Mouse (Mus musculus): ENCODE data around the gene Cntn5. TPM values are rescaled to one million over a fixed set of nuclear protein-coding genes. Genes with fewer than 3 reads are reported as not detected.

Gene Cntn5
- polyA plus RNA-seq, 1 experiment from 2014 or later, result not detected

DNA sequence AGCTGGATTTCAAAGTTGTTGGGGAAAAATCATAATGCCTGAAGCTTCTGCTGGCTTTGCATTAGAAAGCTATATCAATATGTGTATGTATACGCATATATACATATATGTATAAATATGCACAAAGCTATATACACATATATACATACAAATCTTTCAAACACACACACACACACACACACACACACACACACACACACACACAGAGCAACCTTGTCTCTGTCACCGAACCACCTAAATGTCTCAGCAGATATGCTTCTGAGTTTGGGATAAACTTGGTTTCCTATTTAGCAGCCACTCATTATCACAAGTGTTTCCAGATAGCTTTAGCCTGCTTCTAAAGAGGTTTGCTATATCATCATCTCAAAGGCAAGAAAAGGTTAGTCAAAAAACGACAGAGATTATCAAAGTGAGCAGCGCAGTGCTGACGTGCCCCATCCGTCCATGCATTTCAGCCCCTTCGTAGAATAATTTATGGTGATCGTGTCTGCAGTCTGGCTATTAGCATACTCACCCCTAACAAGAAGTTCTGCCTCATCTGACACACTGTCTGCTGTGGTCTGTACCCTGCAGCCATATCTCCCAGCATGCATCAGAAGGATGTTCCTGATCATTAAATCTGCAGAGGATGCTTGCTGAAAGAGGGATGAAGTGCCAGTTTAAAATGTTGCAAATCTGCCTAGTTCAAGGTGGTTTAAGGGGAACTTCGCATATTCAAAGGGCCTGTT, 1123.3 kb downstream of the Cntn5 start:
- 80% methylated on average over 9 of the region's 9 CpGs for WGBS (ENCODE audit: missing documents)

DNA sequence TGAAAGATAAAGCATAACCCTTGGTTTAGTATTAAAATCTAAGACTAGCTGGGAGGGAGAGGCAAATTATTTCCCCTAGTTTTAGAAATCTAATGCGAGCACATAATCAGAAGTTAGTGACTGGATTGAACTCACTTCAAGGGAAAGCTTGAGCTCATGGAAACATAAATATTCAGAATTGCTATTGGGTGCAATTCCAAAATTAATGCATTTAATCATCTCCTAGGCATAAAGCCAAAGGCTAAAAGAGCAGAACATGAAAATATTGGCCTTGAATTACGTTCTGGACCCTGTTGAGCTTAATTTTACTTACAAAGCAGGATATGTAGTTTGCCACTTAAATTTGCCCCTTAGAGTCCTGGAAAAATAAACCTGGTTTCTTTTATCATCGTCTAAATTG, 1124.9 kb downstream of the Cntn5 start:
- Histone ChIP-seq H3K4me3 (ENCODE audit: inconsistent target) (no peak overlapping the region), H3K79me2 (ENCODE audit: inconsistent target) (no peaks in the 10 kb centered on the region), H3K27ac (no peak overlapping the region), H3K36me3 (ENCODE audit: inconsistent target) (no peaks in the 10 kb centered on the region)
- 69% methylated on average over 3 of the region's 3 CpGs for WGBS (ENCODE audit: missing documents)

More for the DNA sequence above, 1123.3 kb downstream of the Cntn5 start:
- no peak overlapping the region for H3K27ac ChIP-seq
- no peaks in the 10 kb centered on the region for H3K36me3 ChIP-seq (ENCODE audit: inconsistent target)
- no peaks in the 10 kb centered on the region for H3K79me2 ChIP-seq (ENCODE audit: inconsistent target)
- no peak overlapping the region for H3K4me3 ChIP-seq (ENCODE audit: inconsistent target)

DNA sequence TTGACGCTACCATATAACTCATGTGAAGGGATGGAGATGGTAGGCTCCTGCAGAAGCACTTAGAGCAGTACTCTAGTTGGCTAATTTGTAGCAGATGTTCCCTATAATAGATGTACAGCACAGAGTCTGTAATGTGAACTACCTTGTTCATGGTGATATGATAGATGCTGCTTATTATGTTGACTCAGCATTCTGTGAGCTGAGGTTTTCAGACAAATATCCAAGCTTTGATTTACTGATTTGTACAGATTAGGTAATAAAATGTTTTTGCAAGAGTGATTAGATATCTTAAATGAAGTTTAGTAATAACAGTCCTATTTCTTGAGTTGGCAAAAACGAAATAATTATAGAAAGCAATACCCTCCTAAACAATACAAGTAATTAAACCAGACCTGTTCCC, 1133.8 kb downstream of the Cntn5 start:
- Histone ChIP-seq H3K79me2 (ENCODE audit: inconsistent target) (no peaks in the 10 kb centered on the region), H3K36me3 (ENCODE audit: inconsistent target) (no peaks in the 10 kb centered on the region), H3K4me3 (ENCODE audit: inconsistent target) (no peak overlapping the region), H3K27ac (no peak overlapping the region)
- 95% methylated on average over 2 of the region's 2 CpGs for WGBS (ENCODE audit: missing documents)

DNA sequence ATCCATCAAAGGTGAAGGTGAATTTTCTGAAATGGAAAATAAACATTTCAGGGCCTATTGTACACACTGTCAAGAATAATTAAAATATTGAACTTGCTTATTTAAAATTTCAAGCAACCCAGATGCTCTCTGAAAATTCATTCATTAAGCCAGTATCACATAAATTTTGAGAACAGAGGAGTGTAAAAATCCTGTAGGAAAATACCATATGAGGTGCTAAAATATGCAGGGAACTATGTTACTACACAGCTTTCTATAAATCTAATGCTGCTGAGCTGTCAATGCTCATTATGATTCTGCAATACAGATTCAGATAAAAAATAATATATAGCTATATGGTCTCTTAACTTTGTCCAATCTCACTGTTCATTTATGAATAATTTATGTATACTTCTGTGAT, 1134.9 kb downstream of the Cntn5 start:
- Histone ChIP-seq H3K36me3 (ENCODE audit: inconsistent target) (no peaks in the 10 kb centered on the region), H3K79me2 (ENCODE audit: inconsistent target) (no peaks in the 10 kb centered on the region), H3K4me3 (ENCODE audit: inconsistent target) (no peak overlapping the region), H3K27ac (no peak overlapping the region)

DNA sequence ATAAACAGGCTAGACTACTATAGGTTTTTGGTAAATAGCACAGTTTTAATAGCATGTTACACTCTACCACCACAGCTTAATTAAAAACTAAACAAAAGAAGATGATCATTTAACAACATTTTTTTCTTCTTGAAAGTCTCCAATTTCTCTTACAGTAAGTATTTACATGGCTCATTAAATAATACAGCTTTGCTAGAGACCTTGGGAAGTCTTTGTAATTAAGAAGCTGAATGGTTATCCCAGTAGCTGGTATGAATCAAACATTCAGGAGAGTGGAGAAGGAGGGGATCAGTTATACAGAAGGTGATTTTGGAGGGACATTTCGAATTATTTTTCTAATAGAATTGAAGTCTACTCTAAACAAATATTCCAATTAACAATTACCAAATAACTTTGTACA, 1186.4 kb downstream of the Cntn5 start:
- H3K4me3 ChIP-seq (ENCODE audit: inconsistent target), result no peak overlapping the region
- no peaks in the 10 kb centered on the region for H3K79me2 ChIP-seq (ENCODE audit: inconsistent target)
- no peaks in the 10 kb centered on the region for H3K36me3 ChIP-seq (ENCODE audit: inconsistent target)
- 80% methylated on average over 1 of the region's 1 CpGs for WGBS (ENCODE audit: missing documents)
- H3K27ac ChIP-seq, result no peak overlapping the region

DNA sequence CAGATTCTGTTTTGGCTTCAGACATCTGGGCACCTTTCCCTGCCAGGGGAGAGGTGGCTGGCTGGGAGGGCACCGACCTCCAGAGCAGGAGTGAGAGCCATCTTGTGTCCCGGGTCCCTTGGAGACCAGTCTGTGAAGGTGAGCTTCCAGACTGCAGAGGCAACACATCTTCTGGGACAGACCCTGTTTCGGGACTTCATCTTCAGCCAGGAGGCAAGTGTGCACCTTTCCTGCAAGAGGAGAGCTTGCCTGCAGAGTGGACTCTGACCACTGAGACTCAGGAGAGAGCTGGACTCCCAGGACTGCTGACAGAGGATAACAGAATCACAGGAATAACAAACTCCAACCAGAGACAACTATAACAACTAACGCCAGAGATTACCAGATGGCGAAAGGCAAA, 1195.9 kb downstream of the Cntn5 start:
- 82% methylated on average over 5 of the region's 5 CpGs for WGBS (ENCODE audit: missing documents)
- no peak overlapping the region for H3K27ac ChIP-seq
- H3K4me3 ChIP-seq (ENCODE audit: inconsistent target), result no peak overlapping the region
- no peaks in the 10 kb centered on the region for H3K36me3 ChIP-seq (ENCODE audit: inconsistent target)
- H3K79me2 ChIP-seq (ENCODE audit: inconsistent target), result no peaks in the 10 kb centered on the region

DNA sequence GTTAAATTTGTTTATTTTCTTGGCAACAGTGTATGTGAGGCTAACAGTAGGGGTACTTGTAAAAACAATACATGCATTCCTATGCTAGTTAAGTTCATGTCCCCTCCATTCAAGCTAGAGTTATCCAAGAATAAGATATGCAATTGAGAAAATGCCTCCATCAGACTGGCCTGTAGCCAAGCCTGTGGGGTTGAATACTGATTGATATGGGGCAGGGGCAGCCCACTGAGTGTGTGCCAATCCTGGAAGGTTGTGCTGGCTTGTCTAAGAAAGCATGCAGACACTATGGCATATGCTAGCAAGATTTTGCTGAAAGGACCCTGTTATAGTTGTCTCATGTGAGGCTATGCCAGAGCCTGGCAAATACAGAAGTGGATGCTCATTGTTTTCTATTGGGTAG, 1196.8 kb downstream of the Cntn5 start:
- no peak overlapping the region for H3K27ac ChIP-seq
- H3K79me2 ChIP-seq (ENCODE audit: inconsistent target), result no peaks in the 10 kb centered on the region
- no peak overlapping the region for H3K4me3 ChIP-seq (ENCODE audit: inconsistent target)
- H3K36me3 ChIP-seq (ENCODE audit: inconsistent target), result no peaks in the 10 kb centered on the region

DNA sequence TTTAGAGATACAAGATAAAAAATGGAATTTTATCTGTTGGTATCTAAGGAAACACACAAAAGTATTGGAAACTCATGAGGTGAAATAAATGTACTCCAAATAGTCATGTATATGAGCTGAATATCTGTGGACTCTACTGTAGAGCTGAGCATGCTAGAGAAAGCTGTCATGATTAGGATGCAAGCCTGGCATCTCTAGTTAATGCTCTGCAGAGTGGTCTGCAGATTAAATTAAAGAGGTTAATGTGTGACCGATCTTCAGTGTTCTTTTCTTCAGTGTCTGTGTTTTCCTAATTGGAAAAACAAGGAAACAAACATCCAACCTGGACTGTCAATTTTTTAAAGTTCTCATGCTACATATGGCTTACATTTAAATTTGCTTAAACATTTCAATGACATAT, 1199.4 kb downstream of the Cntn5 start:
- H3K4me3 ChIP-seq (ENCODE audit: inconsistent target), result no peak overlapping the region
- H3K79me2 ChIP-seq (ENCODE audit: inconsistent target), result no peaks in the 10 kb centered on the region
- no peak overlapping the region for H3K27ac ChIP-seq
- no peaks in the 10 kb centered on the region for H3K36me3 ChIP-seq (ENCODE audit: inconsistent target)
- WGBS (ENCODE audit: missing documents), result 83% methylated on average over 1 of the region's 1 CpGs

DNA sequence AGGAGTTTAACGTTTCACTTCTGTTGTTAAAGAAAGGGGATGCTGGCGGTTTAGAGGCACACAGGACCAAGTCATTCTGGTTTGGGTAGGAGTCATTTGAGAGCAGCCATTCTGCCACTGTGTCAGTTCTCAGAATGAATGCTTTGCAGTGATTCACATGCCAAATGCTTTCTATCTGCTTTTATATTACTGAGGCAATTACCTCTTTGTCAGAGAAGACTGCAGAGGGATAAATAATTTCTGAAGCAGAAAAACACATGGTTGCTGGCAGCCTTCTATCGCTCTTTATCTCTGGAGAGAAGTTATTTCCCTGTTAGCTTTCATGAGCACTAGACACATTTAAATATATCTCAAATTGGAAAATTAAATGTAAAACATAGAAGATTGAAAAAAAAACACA, 1207.9 kb downstream of the Cntn5 start:
- Histone ChIP-seq H3K4me3 (ENCODE audit: inconsistent target) (no peak overlapping the region), H3K27ac (no peak overlapping the region), H3K36me3 (ENCODE audit: inconsistent target) (no peaks in the 10 kb centered on the region), H3K79me2 (ENCODE audit: inconsistent target) (no peaks in the 10 kb centered on the region)
- WGBS (ENCODE audit: missing documents), result 77% methylated on average over 3 of the region's 3 CpGs

DNA sequence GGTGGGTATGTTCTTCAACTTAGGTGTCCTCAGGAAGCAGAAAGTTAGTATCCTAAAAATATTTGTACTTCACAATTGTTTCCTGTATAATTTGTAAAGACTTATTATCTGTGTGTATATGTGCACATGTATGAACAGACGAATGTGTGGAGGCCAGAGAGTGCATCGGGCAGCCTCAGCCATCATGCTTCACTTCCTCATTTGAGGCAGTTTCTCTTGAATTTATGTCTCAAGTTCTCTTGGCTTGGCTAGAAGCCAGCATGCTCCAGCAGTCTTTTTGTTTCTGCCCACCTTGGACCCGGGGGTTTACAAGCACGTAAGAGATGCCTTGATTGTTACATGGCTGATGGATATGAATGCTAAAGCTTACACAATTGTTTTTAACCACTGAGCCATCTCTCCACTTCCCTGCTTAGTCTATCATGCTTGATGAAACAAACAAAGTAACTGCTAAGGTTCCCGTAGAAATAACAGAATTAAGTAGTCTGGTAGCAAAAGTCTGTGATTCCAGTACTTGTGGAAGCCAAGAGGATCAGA, 1222.2 kb downstream of the Cntn5 start:
- 18% methylated on average over 5 of the region's 5 CpGs for WGBS (ENCODE audit: missing documents)
- H3K4me3 ChIP-seq (ENCODE audit: inconsistent target), result no peak overlapping the region
- H3K79me2 ChIP-seq (ENCODE audit: inconsistent target), result no peaks in the 10 kb centered on the region
- H3K27ac ChIP-seq, result no peak overlapping the region
- no peaks in the 10 kb centered on the region for H3K36me3 ChIP-seq (ENCODE audit: inconsistent target)

DNA sequence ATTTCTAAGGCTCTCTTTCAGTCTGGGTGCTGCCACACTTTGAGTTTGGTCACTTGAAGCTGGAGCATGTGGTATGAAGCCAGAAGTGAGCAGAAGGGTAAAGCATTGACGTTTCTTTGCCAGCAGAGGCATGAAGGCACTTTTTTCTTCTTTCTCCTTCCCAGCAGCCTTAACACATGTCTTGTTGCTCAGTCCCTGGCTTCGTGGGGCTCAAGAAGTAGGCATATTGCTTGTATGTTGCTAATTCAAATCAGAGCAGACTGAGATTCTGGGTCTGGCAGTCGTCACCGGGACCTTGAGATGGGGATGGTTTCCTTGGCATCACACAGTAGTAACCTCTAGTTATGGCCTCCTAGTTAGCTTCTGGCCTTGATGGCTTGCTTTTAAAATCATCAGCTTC, 1228.5 kb downstream of the Cntn5 start:
- Histone ChIP-seq H3K4me3 (ENCODE audit: inconsistent target) (no peak overlapping the region), H3K79me2 (ENCODE audit: inconsistent target) (no peaks in the 10 kb centered on the region), H3K36me3 (ENCODE audit: inconsistent target) (no peaks in the 10 kb centered on the region), H3K27ac (no peak overlapping the region)
- WGBS (ENCODE audit: missing documents), result 70% methylated on average over 4 of the region's 4 CpGs

DNA sequence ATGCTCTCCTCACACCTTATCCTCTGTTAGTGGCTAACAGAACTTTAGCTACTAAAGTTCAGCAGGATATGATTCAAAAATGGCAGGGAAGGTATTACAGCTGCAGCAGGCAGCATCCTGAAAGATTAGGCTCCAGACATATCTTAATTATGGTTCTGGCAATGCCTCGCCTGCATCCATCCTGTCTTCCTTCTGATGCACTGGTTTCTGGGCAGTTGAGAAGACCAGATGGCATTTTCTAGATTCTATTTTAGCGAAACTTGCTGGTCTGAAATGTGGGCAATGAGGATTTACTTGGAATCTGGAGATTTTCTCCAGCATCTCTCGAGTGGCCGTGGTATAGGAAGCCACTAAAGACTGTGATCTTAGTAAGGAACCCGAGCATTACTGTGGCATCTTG, 1230.0 kb downstream of the Cntn5 start:
- WGBS (ENCODE audit: missing documents), result 88% methylated on average over 5 of the region's 5 CpGs
- Histone ChIP-seq H3K79me2 (ENCODE audit: inconsistent target) (no peaks in the 10 kb centered on the region), H3K27ac (no peak overlapping the region), H3K36me3 (ENCODE audit: inconsistent target) (no peaks in the 10 kb centered on the region), H3K4me3 (ENCODE audit: inconsistent target) (no peak overlapping the region)

DNA sequence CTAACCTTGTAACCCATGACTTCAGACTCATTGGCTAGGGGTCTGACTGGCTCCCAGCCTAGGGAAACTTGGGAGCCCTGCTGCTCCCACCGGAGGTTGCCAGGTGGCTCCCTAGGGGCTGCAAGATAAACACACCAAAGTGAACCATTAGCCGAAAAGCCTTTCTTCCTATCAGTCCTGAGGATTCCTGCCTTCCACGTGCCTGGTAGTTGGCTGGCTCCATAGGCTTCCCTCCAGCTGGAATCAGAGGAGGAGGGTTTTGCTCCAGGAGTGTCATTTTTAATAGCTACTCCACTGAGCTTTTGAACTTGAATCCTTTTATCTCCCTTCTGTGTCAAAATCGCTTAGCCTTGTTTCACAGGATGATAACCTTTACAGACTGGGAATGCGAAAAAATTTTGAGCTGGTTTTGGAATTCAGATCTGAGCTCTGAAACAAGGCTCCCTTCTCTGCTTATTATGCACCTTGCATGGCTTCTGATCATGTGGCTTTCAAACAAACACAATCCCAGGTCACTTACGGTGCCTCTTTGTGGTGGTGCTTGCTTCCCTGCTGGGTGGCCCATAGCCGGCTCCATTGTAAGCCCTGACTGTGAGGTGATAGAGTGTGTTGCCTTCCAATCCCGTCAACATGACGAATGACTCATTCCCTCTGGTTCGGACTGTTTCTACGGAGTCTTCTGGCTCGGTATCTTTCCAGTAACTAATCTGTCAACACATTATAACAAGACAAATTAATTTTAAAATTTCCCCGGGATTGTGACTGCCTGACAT, 1231.1 kb downstream of the Cntn5 start:
- WGBS (ENCODE audit: missing documents), result 37% methylated on average over 13 of the region's 13 CpGs
- Histone ChIP-seq H3K36me3 (ENCODE audit: inconsistent target) (no peaks in the 10 kb centered on the region), H3K79me2 (ENCODE audit: inconsistent target) (no peaks in the 10 kb centered on the region), H3K4me3 (ENCODE audit: inconsistent target) (no peak overlapping the region), H3K27ac (no peak overlapping the region)

DNA sequence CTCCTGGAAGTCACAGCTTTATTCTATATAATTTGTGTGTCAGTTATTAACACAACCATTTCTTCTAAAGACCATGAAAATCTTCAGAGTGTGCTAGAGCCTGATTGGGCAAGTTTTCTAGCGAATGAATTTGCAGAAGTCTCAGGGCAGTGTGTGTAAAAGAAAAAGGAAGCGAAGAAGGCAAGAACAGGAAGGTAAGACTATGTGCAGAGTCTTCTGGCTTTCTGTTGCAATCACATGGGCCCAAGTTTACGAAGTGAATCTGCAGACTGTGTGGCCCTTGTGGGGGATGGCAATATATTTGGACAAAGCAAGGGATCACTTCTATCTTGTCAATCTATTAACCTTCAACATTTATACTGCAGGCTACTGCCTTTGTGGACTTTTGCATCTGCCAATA, 1251.1 kb downstream of the Cntn5 start:
- no peak overlapping the region for H3K27ac ChIP-seq
- H3K79me2 ChIP-seq (ENCODE audit: inconsistent target), result no peaks in the 10 kb centered on the region
- H3K4me3 ChIP-seq (ENCODE audit: inconsistent target), result no peak overlapping the region
- H3K36me3 ChIP-seq (ENCODE audit: inconsistent target), result no peaks in the 10 kb centered on the region
- WGBS (ENCODE audit: missing documents), result 42% methylated on average over 3 of the region's 3 CpGs

DNA sequence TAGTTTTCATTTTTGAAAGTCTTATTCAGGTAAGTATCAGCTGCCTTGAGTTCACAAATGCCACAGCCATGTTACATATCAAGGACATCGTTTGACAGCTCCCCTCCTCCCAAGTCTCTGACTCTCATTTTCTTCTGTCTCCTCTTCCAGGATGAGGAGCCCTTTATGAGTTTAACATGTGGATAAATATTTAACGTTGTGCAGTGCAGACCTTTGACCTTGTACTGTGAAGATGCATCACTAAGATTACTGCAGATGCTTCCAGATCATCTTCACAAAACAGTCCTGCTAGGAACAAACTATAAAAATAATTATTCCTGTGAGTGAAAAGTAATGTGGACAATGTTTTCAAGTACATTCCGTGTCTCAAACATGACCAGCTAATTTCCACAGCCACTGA, 1257.2 kb downstream of the Cntn5 start:
- Histone ChIP-seq H3K4me3 (ENCODE audit: inconsistent target) (no peak overlapping the region), H3K27ac (no peak overlapping the region), H3K79me2 (ENCODE audit: inconsistent target) (no peaks in the 10 kb centered on the region), H3K36me3 (ENCODE audit: inconsistent target) (no peaks in the 10 kb centered on the region)
- 79% methylated on average over 3 of the region's 3 CpGs for WGBS (ENCODE audit: missing documents)

Data from macrophage (primary cell).